Mouse (Mus musculus) C2C12 (cell line): ENCODE measurements at regions not wholly inside any gene's neighbourhood (a gene's known extent, or its start where the extent isn't known, plus 50 kb on each side); places are given as distances from the start of the nearest gene placed in this dataset.

Experiments
- CEBPB ChIP-seq: IDR thresholded peaks from one replicate; pipeline ENCODE4 v1.6.1; 2011; ENCODE audit warnings: low read depth, mild to moderate bottlenecking, control low read depth, moderate library complexity
- CTCF ChIP-seq: IDR thresholded peaks from one replicate; pipeline ENCODE4 v1.5.1; 2011; ENCODE audit not compliant: control insufficient read depth, insufficient read depth, insufficient read length
- MAX ChIP-seq: IDR thresholded peaks from one replicate; pipeline ENCODE4 v1.6.1; 2011; ENCODE audit warnings: mild to moderate bottlenecking, control low read depth

GRCm38 (mm10) chr13:5545521-5545920 is 315.8 kb upstream of the Klf6 start:
- no peak for TF ChIP-seq CTCF
- TF ChIP-seq MAX = no peak
- no peak for TF ChIP-seq CEBPB
